In genomic region chr2:147968671-147969070, GRCm38 (mm10) we compare ENCODE assay signal across 10 mouse cellular contexts.
DNase-seq lines count a peak whose midpoint lies in the region; ATAC-seq and TF ChIP-seq lines count a peak whose summit lies in the region.
"Had no signal": no experiment of that assay in that cellular context is flagged by ENCODE, and none has a peak within 500 bp of the region (broad histone marks: within the 10 kb centered on the region; RNA-seq: fewer than 3 reads in every experiment).

No protein-coding gene starts in this region.

- no peak for TF ChIP-seq CTCF in intestine, postnatal 0 days (IDR thresholded peaks at IDR 0.05; ENCODE audit: low read depth)

- WGBS in intestine, postnatal 0 days: 23% methylated on average over 10 of the region's 10 CpGs
- 52% methylated on average over 10 of the region's 10 CpGs for WGBS in liver, embryonic 13.5 days (ENCODE audit: insufficient replicate concordance)

- H3K9me3 ChIP-seq in intestine, postnatal 0 days (ENCODE audit: control insufficient read depth): no peaks in the 10 kb centered on the region
- H3K9me3 ChIP-seq in liver, embryonic 13.5 days (replicated peaks): no peaks in the 10 kb centered on the region
- H3K9me3 ChIP-seq: limb, embryonic 13.5 days had no signal

- H3K36me3 ChIP-seq in intestine, postnatal 0 days (ENCODE audit: control insufficient read depth, insufficient read depth): no peaks in the 10 kb centered on the region
- no peaks in the 10 kb centered on the region for H3K36me3 ChIP-seq in liver, embryonic 13.5 days
- H3K36me3 ChIP-seq: limb, embryonic 13.5 days had no signal

- DNase-seq in embryo, embryonic 10.5 days (ENCODE audit: low spot score): peak; percentile 33
- DNase-seq in liver, embryonic 13.5 days: no peak
- DNase-seq in neural tube, embryonic 10.5 days (ENCODE audit: extremely low spot score, low spot score): peak; percentile 20
- DNase-seq in adrenal gland, postnatal 4 days (ENCODE audit: low spot score in 2 of 2): no peak
- DNase-seq in T-cell, adult 2 months (ENCODE audit: low spot score): no peak
- no peak for DNase-seq in cerebellum, postnatal 14 days
- DNase-seq: heart, postnatal 10 days had no signal

- H3K27me3 ChIP-seq in intestine, postnatal 0 days (replicated peaks; ENCODE audit: control insufficient read depth, insufficient read depth, low read length): peaks cover 3% of the 10 kb centered on the region; the same call in 1 of the 2 replicates
- H3K27me3 ChIP-seq in liver, embryonic 13.5 days: no peaks in the 10 kb centered on the region
- H3K27me3 ChIP-seq: limb, embryonic 13.5 days had no signal

- no peak overlapping the region for H3K9ac ChIP-seq in intestine, postnatal 0 days (ENCODE audit: low read depth, low read length)
- no peak overlapping the region for H3K9ac ChIP-seq in liver, embryonic 13.5 days
- H3K9ac ChIP-seq: limb, embryonic 13.5 days had no signal

- peak; percentile 92 for ATAC-seq in intestine, postnatal 0 days
- peak; percentile 87 for ATAC-seq in liver, embryonic 13.5 days (ENCODE audit: low read depth)
- ATAC-seq: Patski had no signal

- H3K4me2 ChIP-seq in intestine, postnatal 0 days (replicated peaks; ENCODE audit: low read depth): peak overlapping the region; percentile 54
- no peak overlapping the region for H3K4me2 ChIP-seq in liver, embryonic 13.5 days
- H3K4me2 ChIP-seq: limb, embryonic 13.5 days had no signal

- H3K4me1 ChIP-seq in intestine, postnatal 0 days (replicated peaks; ENCODE audit: control insufficient read depth, insufficient read depth, low read length): 0 out of 2 replicates have a peak, but pooled peaks cover 3% of the 10 kb centered on the region
- H3K4me1 ChIP-seq in liver, embryonic 13.5 days (replicated peaks): peaks cover 6% of the 10 kb centered on the region; the same call in 1 of the 2 replicates
- H3K4me1 ChIP-seq: limb, embryonic 13.5 days had no signal

- H3K4me3 ChIP-seq in intestine, postnatal 0 days (ENCODE audit: low read depth, low read length): peak overlapping the region; percentile 7; the same call in 1 of the 2 replicates
- H3K4me3 ChIP-seq in liver, embryonic 13.5 days (replicated peaks): no peak overlapping the region
- H3K4me3 ChIP-seq: limb, embryonic 13.5 days had no signal

- no peak overlapping the region for H3K27ac ChIP-seq in intestine, postnatal 0 days (ENCODE audit: low read depth, low read length)
- H3K27ac ChIP-seq in liver, embryonic 13.5 days: no peak overlapping the region; the same call in 1 of the 2 replicates
- H3K27ac ChIP-seq: limb, embryonic 13.5 days had no signal

Comparison
In these comparisons a context has a peak if more than half of its experiments do, and no peak if none do; other contexts are left out.
1. DNase-seq: peak in embryo, embryonic 10.5 days (single experiment) and neural tube, embryonic 10.5 days (single experiment); none in liver, embryonic 13.5 days (single experiment), adrenal gland, postnatal 4 days (0 of 2), T-cell, adult 2 months (single experiment) and cerebellum, postnatal 14 days (0 of 2).